In the genomic region with DNA sequence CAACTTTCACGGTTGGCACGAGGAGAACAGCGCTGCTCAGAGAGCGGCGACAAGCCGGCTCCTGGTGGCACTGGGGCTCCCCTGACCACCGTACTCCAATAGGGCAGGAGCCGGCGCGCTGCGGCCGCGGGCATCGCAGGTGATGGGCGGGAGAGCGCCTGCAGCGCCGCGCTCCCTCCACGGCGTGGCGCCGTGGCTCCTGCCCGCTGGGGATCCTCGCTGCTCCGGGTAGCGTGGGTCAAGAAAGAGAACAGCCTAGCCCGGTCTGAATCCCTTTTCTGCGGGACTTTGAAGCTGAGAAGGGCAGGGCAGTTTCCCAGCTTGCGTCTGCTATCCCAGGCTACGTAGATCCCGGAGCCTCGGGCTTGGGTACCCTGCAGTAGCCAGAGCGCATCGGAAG, we compare ENCODE assay signal across 8 mouse cellular contexts. TPM values are rescaled to one million over a fixed set of nuclear protein-coding genes. Genes with fewer than 3 reads are reported as not detected.
DNase-seq lines count a peak whose midpoint lies in the region; ATAC-seq and TF ChIP-seq lines count a peak whose summit lies in the region.

No protein-coding gene starts in this region.

- no peaks in the 10 kb centered on the region for H3K79me2 ChIP-seq in MEL (ENCODE audit: control insufficient read depth, insufficient read depth, low read length, poor library complexity)

- TF ChIP-seq CTCF in MEL (IDR thresholded peaks at IDR 0.05 in 2 of 3, conservative IDR thresholded peaks at IDR 0.05 in 1 of 3; ENCODE audit: control insufficient read depth in 1 of 3, insufficient read depth in 1 of 3, low read depth in 2 of 3, low read length in 3 of 3, poor library complexity in 1 of 3, severe bottlenecking in 1 of 3), result peak; percentile 47 to 86 (median 82); a peak in 5 of 6 replicates
- peak; percentile 79 for TF ChIP-seq CTCF in forebrain, postnatal 0 days (IDR thresholded peaks at IDR 0.05; ENCODE audit: low read depth)

- WGBS in forebrain, postnatal 0 days, result 1% methylated on average over 35 of the region's 35 CpGs

- no peak for TF ChIP-seq EP300 in MEL (IDR thresholded peaks at IDR 0.05; ENCODE audit: low read depth in 1 of 2, low read length in 2 of 2)

- H3K27me3 ChIP-seq in MEL (ENCODE audit: control insufficient read depth in 1 of 2, insufficient read depth in 2 of 2, low read length in 2 of 2), result peaks cover 0 to 1% of the 10 kb centered on the region in 2 experiments; a peak in 1 of 4 replicates
- H3K27me3 ChIP-seq in forebrain, postnatal 0 days (ENCODE audit: insufficient read depth, low read length), result peaks cover 75% of the 10 kb centered on the region

- H3K9ac ChIP-seq in MEL (ENCODE audit: control insufficient read depth, low read depth, low read length, poor library complexity, severe bottlenecking), result peak overlapping the region; percentile 55
- H3K9ac ChIP-seq in forebrain, postnatal 0 days, result no peak overlapping the region

- H3K4me1 ChIP-seq in MEL (ENCODE audit: control insufficient read depth in 1 of 2, insufficient read depth in 2 of 2, low read length in 2 of 2), result peaks cover 0 to 3% of the 10 kb centered on the region in 2 experiments; a peak in 1 of 4 replicates
- peaks cover 5% of the 10 kb centered on the region; the same call in 1 of the 2 replicates for H3K4me1 ChIP-seq in forebrain, postnatal 0 days (ENCODE audit: insufficient read depth)

- peak overlapping the region; percentile 94 for H3K4me2 ChIP-seq in forebrain, postnatal 0 days (ENCODE audit: low read depth)

- no peak for TF ChIP-seq POLR2A in MEL (IDR thresholded peaks at IDR 0.05; ENCODE audit: control insufficient read depth in 1 of 2, insufficient read depth in 1 of 2, low read depth in 1 of 2, low read length in 2 of 2, poor library complexity in 1 of 2)

- H3K27ac ChIP-seq in MEL (ENCODE audit: control insufficient read depth, low read depth, low read length), result no peak overlapping the region
- H3K27ac ChIP-seq in forebrain, postnatal 0 days (ENCODE audit: low read depth, low read length), result no peak overlapping the region

- no peaks in the 10 kb centered on the region for H3K36me3 ChIP-seq in MEL (ENCODE audit: control insufficient read depth in 1 of 2, insufficient read depth in 2 of 2, low read length in 2 of 2)
- no peaks in the 10 kb centered on the region for H3K36me3 ChIP-seq in forebrain, postnatal 0 days (ENCODE audit: insufficient read depth)

- peak; percentile 65 for DNase-seq in MEL (ENCODE audit: low read depth, low spot score)
- peak; percentile 60 to 79 for DNase-seq in cerebellum, adult 18-20 months
- peak; percentile 69 for DNase-seq in forebrain, postnatal 0 days
- peak; percentile 84 for DNase-seq in heart, postnatal 4 days
- DNase-seq in layer of hippocampus, postnatal 10 days (ENCODE audit: low spot score in 2 of 2), result peak; percentile 66 to 81
- peak; percentile 85 to 86 for DNase-seq in lung, postnatal 4 days
- peak; percentile 82 for DNase-seq in retina, embryonic 14.5 days (ENCODE audit: low spot score)
- DNase-seq in thymus, postnatal 36 days, result peak; percentile 75 to 78

- ATAC-seq in forebrain, postnatal 0 days, result peak; percentile 38

- peak; percentile 78 for TF ChIP-seq RAD21 in MEL (IDR thresholded peaks at IDR 0.05; ENCODE audit: low read depth, low read length)

- H3K4me3 ChIP-seq in MEL (ENCODE audit: control insufficient read depth in 1 of 2, insufficient read depth in 1 of 2, low read depth in 2 of 2, low read length in 2 of 2), result peak overlapping the region; percentile 60 to 80
- H3K4me3 ChIP-seq in forebrain, postnatal 0 days (ENCODE audit: low read depth, low read length), result peak overlapping the region; percentile 57

- no peaks in the 10 kb centered on the region for H3K9me3 ChIP-seq in MEL (replicated peaks; ENCODE audit: insufficient read depth, low read length)
- no peaks in the 10 kb centered on the region for H3K9me3 ChIP-seq in forebrain, postnatal 0 days (ENCODE audit: low read length)

TF ChIP-seq in MEL, 35 proteins besides CTCF, POLR2A, EP300 and RAD21:
- TF ChIP-seq NRF1 (IDR thresholded peaks at IDR 0.05; ENCODE audit: insufficient read depth, low read depth, low read length, poor library complexity, severe bottlenecking) (no peak), ZMIZ1 (IDR thresholded peaks at IDR 0.05; ENCODE audit: low read depth, low read length) (no peak), MAX (IDR thresholded peaks at IDR 0.05; ENCODE audit: low read length) (peak; percentile 34; the same call in 1 of the 2 replicates), ZNF384 (IDR thresholded peaks at IDR 0.05; ENCODE audit: low read depth, low read length) (no peak), ZC3H11A (IDR thresholded peaks at IDR 0.05; ENCODE audit: low read depth, low read length) (peak; percentile 84), MEF2A (IDR thresholded peaks at IDR 0.05; ENCODE audit: extremely low read depth, insufficient replicate concordance, low read depth, low read length, poor library complexity, severe bottlenecking) (no peak), USF2 (IDR thresholded peaks at IDR 0.05; ENCODE audit: borderline replicate concordance in 1 of 2, insufficient read depth in 1 of 2, low read depth in 1 of 2, low read length in 2 of 2) (no peak), TBP (IDR thresholded peaks at IDR 0.05; ENCODE audit: low read depth, low read length) (peak; percentile 21; the same call in 1 of the 2 replicates), SMC3 (IDR thresholded peaks at IDR 0.05; ENCODE audit: low read depth, low read length) (peak; percentile 95), POLR2AphosphoS2 (IDR thresholded peaks at IDR 0.05; ENCODE audit: low read length) (no peak), E2F4 (IDR thresholded peaks at IDR 0.05; ENCODE audit: borderline replicate concordance, low read depth, low read length) (no peak), JUND (IDR thresholded peaks at IDR 0.05; ENCODE audit: low read depth, low read length) (no peak)

RNA-seq across cellular contexts. Expression of a gene that starts 0.7 kb away (rescaled TPM):
- 0.13 and 0.23 TPM in 2 replicates for total RNA-seq in MEL (2012; rRNA removed)
- under 1 TPM in 1 of 2 experiments, not detected in 1; 0.24 TPM for polyA plus RNA-seq in MEL (2012; ENCODE audit: insufficient read depth in 1 of 2, insufficient read length in 2 of 2, low read depth in 1 of 2, low replicate concordance in 2 of 2, missing spikeins in 1 of 2)
- 1.3 and 2.5 TPM in 2 replicates for total RNA-seq in forebrain, postnatal 0 days (2014; rRNA removed)
- polyA plus RNA-seq in forebrain, postnatal 0 days (2015; fragmentation: Nextera tagmentation; extraction: Ambion mirVana), result 1.1 and 1.2 TPM in 2 replicates
- 1 to 10 TPM; 1.2 to 1.5 TPM for total RNA-seq in heart, postnatal 4 days (2021)
- total RNA-seq in layer of hippocampus, postnatal 10 days (2021), result 1 to 10 TPM; 3.2 to 4.2 TPM

RNA-seq across cellular contexts. Expression of a gene that starts 12.8 kb away (rescaled TPM):
- total RNA-seq in MEL (2012; rRNA removed), result 16.4 and 19.3 TPM in 2 replicates
- polyA plus RNA-seq in MEL (2012; ENCODE audit: insufficient read depth in 1 of 2, insufficient read length in 2 of 2, low read depth in 1 of 2, low replicate concordance in 2 of 2, missing spikeins in 1 of 2), result 10 to 100 TPM; 16.9 to 86.9 TPM
- 51.9 and 52.6 TPM in 2 replicates for total RNA-seq in forebrain, postnatal 0 days (2014; rRNA removed)
- polyA plus RNA-seq in forebrain, postnatal 0 days (2015; fragmentation: Nextera tagmentation; extraction: Ambion mirVana), result 58.0 and 59.5 TPM in 2 replicates
- 10 to 100 TPM; 23.3 to 23.8 TPM for total RNA-seq in heart, postnatal 4 days (2021)
- total RNA-seq in layer of hippocampus, postnatal 10 days (2021), result 10 to 100 TPM; 38.7 to 39.2 TPM
